Mouse (Mus musculus) midbrain, embryonic 14.5 days (tissue): ENCODE measurements around the gene Tollip. TPM values are rescaled to one million over a fixed set of nuclear protein-coding genes. Genes with fewer than 3 reads are reported as not detected.

Source experiments
- ATAC-seq: fragments of 200-750 bp; cut with Nextera tagmentation; 2 replicates; pipeline ENCODE4 v1.8.0; 2017; ENCODE audit warnings: moderate number of reproducible peaks, moderate library complexity; ENCODE audit not compliant: low FRiP score, low TSS enrichment
- DNase-seq: peaks from one replicate; pipeline ENCODE4 v3.0.0-alpha.2; 2015
- H3K27ac ChIP-seq: fragments of 300-500 bp; sonication (generic); replicated peaks from 2 replicates; pipeline ENCODE4 v1.5.1; 2014; ENCODE audit warnings: mild to moderate bottlenecking, low read depth, low read length, moderate library complexity
- H3K27me3 ChIP-seq: fragments of 300-500 bp; sonication (generic); 2 replicates; pipeline ENCODE4 v1.6.1; 2014; ENCODE audit warnings: low read length, control low read depth, mixed read lengths; ENCODE audit not compliant: control insufficient read depth, insufficient read depth
- H3K36me3 ChIP-seq: fragments of 300-500 bp; sonication (generic); 2 replicates; pipeline ENCODE4 v1.6.1; 2014; ENCODE audit warnings: low read length, control low read depth; ENCODE audit not compliant: control insufficient read depth, insufficient read depth
- H3K4me1 ChIP-seq: fragments of 300-500 bp; sonication (generic); 2 replicates; pipeline ENCODE4 v1.6.1; 2014; ENCODE audit warnings: mild to moderate bottlenecking, antibody characterized with exemption, low read length, control low read depth; ENCODE audit not compliant: control insufficient read depth, insufficient read depth
- H3K4me2 ChIP-seq: fragments of 300-500 bp; sonication (generic); 2 replicates; pipeline ENCODE4 v1.6.1; 2014; ENCODE audit warnings: mild to moderate bottlenecking, low read length, moderate library complexity
- H3K4me3 ChIP-seq: fragments of 300-500 bp; sonication (generic); replicated peaks from 2 replicates; pipeline ENCODE4 v1.5.1; 2014; ENCODE audit warnings: low read depth, low read length
- H3K9ac ChIP-seq: fragments of 300-500 bp; sonication (generic); replicated peaks from 2 replicates; pipeline ENCODE4 v1.6.1; 2014; ENCODE audit warnings: mild to moderate bottlenecking, low read length, moderate library complexity
- H3K9me3 ChIP-seq: fragments of 300-500 bp; sonication (generic); 2 replicates; pipeline ENCODE4 v1.6.1; 2016; ENCODE audit warnings: low read length, control low read depth, mixed read lengths; ENCODE audit not compliant: control insufficient read depth
- WGBS: fragments of 180-500 bp; shearing (Covaris S2); extraction: QIAGEN DNeasy Blood & Tissue Kit; methylation state at CpG from one replicate; pipeline ENCODE4 v1.1.7; 2014; 5-methylcytosine and 5-hydroxymethylcytosine counted together
- polyA plus RNA-seq: library from polyadenylated mRNA; unstranded; fragments of >200 nt; fragmentation: Nextera tagmentation; extraction: Ambion mirVana; gene quantifications from 2 replicates; pipeline ENCODE4 v1.2.1, GENCODE M21; 2014

Tollip gene
- polyA plus RNA-seq, 1 experiment from 2014 or later = 79.7 TPM

DNA sequence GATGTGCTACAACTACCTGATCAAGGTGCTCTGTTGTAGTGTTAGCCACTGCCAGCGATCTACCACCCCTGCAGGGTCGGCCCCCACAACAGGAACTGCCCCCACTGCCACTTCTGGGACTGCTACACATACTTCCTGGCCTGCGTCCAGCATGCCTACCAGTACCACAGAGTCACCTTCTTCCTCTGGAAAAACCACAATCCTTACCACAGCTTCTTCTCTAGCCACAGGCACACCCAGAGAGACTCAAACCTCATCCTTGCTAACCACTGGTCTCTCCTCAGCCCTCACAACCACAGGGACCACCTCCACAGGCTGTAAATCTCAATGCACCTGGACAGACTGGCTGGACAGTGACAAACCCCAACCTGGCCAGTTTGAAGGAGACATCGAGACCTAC is 57.3 kb downstream of the Tollip start:
- H3K4me1 ChIP-seq = no peaks in the 10 kb centered on the region
- DNase-seq = no peak
- H3K27ac ChIP-seq = no peak overlapping the region
- H3K4me3 ChIP-seq = no peak overlapping the region
- H3K27me3 ChIP-seq = no peaks in the 10 kb centered on the region
- ATAC-seq = no peak
- H3K9ac ChIP-seq = no peak overlapping the region
- no peak overlapping the region for H3K4me2 ChIP-seq
- H3K9me3 ChIP-seq = no peaks in the 10 kb centered on the region
- no peaks in the 10 kb centered on the region for H3K36me3 ChIP-seq
- WGBS = 94% methylated on average over 4 of the region's 4 CpGs

DNA sequence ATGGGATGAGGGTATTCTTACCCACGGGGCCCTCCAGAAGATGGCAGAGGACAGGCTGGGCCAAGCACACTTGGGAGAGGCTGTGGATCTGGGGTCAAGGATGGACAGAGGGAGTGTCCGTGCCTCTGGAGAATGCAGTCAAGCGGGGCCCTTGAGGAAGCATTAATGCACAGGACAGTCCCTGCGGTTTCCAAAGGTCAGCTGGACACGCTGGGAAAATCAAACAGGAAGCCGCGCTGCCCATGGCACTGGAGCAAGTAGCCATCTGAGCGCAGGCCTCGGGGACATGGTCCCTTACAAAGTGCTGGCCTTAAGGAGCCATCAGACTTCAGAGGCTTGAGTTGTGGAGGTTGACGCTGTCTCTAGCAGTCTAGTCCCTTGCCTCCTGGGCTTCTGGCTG is 78.0 kb downstream of the Tollip start:
- ATAC-seq (no peak), DNase-seq (no peak)
- H3K4me2 ChIP-seq = no peak overlapping the region
- WGBS = 86% methylated on average over 10 of the region's 10 CpGs
- no peak overlapping the region for H3K27ac ChIP-seq
- H3K4me3 ChIP-seq = no peak overlapping the region
- no peak overlapping the region for H3K9ac ChIP-seq
- H3K9me3 ChIP-seq = no peaks in the 10 kb centered on the region
- H3K36me3 ChIP-seq = no peaks in the 10 kb centered on the region
- no peaks in the 10 kb centered on the region for H3K4me1 ChIP-seq
- no peaks in the 10 kb centered on the region for H3K27me3 ChIP-seq

DNA sequence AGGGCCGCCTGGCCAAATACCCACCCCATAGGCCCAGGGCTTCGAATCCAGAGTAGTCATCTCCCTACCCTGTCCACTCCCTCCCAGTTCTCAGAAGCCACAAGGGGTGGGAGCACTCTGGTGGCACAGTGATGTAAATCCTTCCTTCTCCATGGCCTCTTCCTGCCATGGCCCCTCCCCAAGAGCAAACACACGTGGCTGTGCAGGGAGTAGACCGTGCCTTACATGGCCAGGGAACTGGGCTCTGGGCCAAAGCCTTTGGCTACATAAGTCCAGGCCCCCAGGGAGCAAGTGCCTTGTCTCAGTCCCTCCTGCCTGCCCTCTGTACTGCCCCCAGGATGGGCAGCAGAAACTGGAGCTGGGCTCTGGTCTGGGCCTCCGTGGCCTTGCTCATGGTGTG is 79.5 kb downstream of the Tollip start, which contains the start of gene Muc5b:
Gene Muc5b, plus strand, starts transcription at position 292 of the 400 bp plus-strand sequence.
- DNase-seq = peak; percentile 14
- ATAC-seq = no peak
- H3K4me1 ChIP-seq = no peaks in the 10 kb centered on the region

GRCm38 (mm10) chr7:141836423-141836822 is 81.9 kb downstream of the Tollip start:
- Histone ChIP-seq H3K4me3 (no peak overlapping the region), H3K9me3 (no peaks in the 10 kb centered on the region), H3K4me1 (no peaks in the 10 kb centered on the region), H3K36me3 (no peaks in the 10 kb centered on the region), H3K4me2 (no peak overlapping the region), H3K27ac (no peak overlapping the region), H3K27me3 (no peaks in the 10 kb centered on the region), H3K9ac (no peak overlapping the region)
- DNase-seq (no peak), ATAC-seq (no peak)
- WGBS = 86% methylated on average over 8 of the region's 8 CpGs

More for the DNA sequence above, 79.5 kb downstream of the Tollip start, which contains the start of gene Muc5b:
- Histone ChIP-seq H3K4me3 (no peak within 1 kb of the TSS), H3K36me3 (no peaks in the 10 kb centered on the region), H3K9me3 (no peaks in the 10 kb centered on the region), H3K4me2 (no peak within 1 kb of the TSS), H3K9ac (no peak within 1 kb of the TSS), H3K27me3 (no peaks in the 10 kb centered on the region), H3K27ac (no peak within 1 kb of the TSS)
- 61% methylated on average over 5 of the region's 5 CpGs for WGBS

DNA sequence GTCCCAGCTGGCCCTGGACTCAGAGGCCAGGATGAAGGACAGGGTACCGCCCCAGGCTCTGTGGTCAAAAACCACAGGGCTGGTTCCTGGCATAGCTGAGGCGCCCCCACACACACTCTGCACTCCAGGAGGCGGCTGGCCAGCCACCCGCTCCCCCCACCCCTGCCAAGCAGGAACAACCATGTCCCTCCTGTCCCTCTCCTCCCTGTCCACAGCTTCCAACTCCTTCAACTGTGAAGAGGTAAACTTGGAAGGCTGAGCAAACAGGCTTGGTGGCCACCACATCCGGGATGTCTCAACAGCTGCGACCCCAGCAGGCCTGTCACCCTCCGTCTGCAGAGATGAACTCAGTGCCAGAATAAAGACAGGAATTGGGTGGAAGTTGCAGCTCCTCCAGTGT is 82.4 kb downstream of the Tollip start:
- Histone ChIP-seq H3K4me2 (no peak overlapping the region), H3K9me3 (no peaks in the 10 kb centered on the region), H3K36me3 (no peaks in the 10 kb centered on the region), H3K4me1 (no peaks in the 10 kb centered on the region), H3K9ac (no peak overlapping the region), H3K27ac (no peak overlapping the region), H3K27me3 (no peaks in the 10 kb centered on the region), H3K4me3 (no peak overlapping the region)
- whole genome bisulfite sequencing = 84% methylated on average over 7 of the region's 7 CpGs
- ATAC-seq = no peak
- no peak for DNase-seq

Other genes starting within 250 kb of the Tollip start
- 0.18 and 0.46 TPM in 2 replicates for gene Muc2, start 228.2 kb downstream of the Tollip start, polyA plus RNA-seq
- not detected in 2 replicates for gene Muc5ac, start 129.5 kb downstream of the Tollip start, polyA plus RNA-seq
- 0.03 and 0.04 TPM in 2 replicates for gene Muc5b, start 79.4 kb downstream of the Tollip start, polyA plus RNA-seq
- 23.9 and 33.5 TPM in 2 replicates for gene Brsk2, start 31.2 kb upstream of the Tollip start, polyA plus RNA-seq
- gene Mob2, start 142.6 kb upstream of the Tollip start, polyA plus RNA-seq = 53.5 and 57.2 TPM in 2 replicates
- gene Dusp8, start 177.3 kb upstream of the Tollip start, polyA plus RNA-seq = 112 and 126 TPM in 2 replicates
- gene Gm45618, start 202.2 kb upstream of the Tollip start, polyA plus RNA-seq = 0.34 TPM in 1 of 2 replicates, not detected in the other
- not detected in 2 replicates for gene Gm39115, start 217.5 kb upstream of the Tollip start, polyA plus RNA-seq
- not detected in 2 replicates for gene Gm45337, start 226.1 kb upstream of the Tollip start, polyA plus RNA-seq
- gene Gm29735, start 238.6 kb upstream of the Tollip start, polyA plus RNA-seq = not detected in 2 replicates
- gene Gm4553, start 247.2 kb upstream of the Tollip start, polyA plus RNA-seq = not detected in 2 replicates